Mouse (Mus musculus): ENCODE measurements at regions not wholly inside any gene's neighbourhood (a gene's known extent, or its start where the extent isn't known, plus 50 kb on each side); places are given as distances from the start of the nearest gene placed in this dataset.

DNA sequence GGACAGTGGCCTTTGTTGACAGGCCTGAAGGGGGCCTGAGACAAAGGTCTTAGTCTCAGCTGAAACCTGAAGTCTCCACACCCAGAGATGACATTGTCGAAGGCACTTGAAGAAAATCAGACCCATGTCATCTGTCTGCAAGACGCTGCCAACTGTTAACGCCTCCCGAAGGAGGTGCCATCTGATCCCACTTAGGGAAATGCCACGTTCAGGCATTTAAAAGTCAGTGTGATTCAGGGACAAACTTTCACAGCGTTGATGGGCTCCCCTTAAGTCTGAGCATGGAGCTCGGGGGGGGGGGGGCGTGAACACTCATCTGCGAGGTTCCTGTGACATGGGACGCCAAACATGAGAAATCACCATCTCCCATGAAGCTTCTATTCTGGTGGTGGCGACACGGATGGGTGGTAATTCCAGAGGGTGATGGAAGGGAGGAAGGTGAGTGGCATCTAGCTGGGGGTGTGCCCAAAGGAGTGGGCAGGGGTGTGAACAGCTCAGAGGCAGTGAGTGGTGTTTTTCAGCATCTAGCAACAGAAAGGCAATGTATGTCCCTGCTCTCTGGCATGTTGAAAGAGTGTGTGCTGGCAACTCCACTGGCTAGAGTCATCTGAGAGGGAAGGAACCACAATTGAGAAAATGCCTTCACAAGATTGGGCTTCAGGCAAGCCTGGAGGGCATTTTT lies 102.9 kb downstream of the Matn1 start:
- TF ChIP-seq CTCF (IDR thresholded peaks at IDR 0.05; ENCODE audit: low read depth) = no peak
- no peak for TF ChIP-seq EP300 (optimal IDR thresholded peaks at IDR 0.05)
